Mouse (Mus musculus) MEL (cell line): ENCODE measurements at regions not wholly inside any gene's neighbourhood (a gene's known extent, or its start where the extent isn't known, plus 50 kb on each side); places are given as distances from the start of the nearest gene placed in this dataset.

Experiments used
- DNase-seq: peaks from one replicate; pipeline ENCODE4 v3.0.0; 2011; ENCODE audit warnings: low read depth, low spot score
- H3K27ac ChIP-seq: 2 replicates; pipeline ENCODE4 v1.5.1; 2012; ENCODE audit warnings: low read depth, mild to moderate bottlenecking, control low read depth, low read length, moderate library complexity; ENCODE audit not compliant: control insufficient read depth
- H3K27me3 ChIP-seq, 2 experiments: fragments of 150-350 bp in 1 of 2; sonication (generic) in 1 of 2; 2 replicates each; pipeline ENCODE4 v1.6.1; 2012; ENCODE audit warnings: low read length in 2 of 2, mild to moderate bottlenecking in 2 of 2, improper control_type of control experiment in 1 of 2, moderate library complexity in 1 of 2; ENCODE audit not compliant: insufficient read depth in 2 of 2, control insufficient read depth in 1 of 2
- H3K36me3 ChIP-seq, 2 experiments: 2 replicates each; pipeline ENCODE4 v1.6.1; 2012 to 2014; ENCODE audit warnings: low read length in 2 of 2, improper control_type of control experiment in 1 of 2, inconsistent platforms in 1 of 2, mild to moderate bottlenecking in 1 of 2; ENCODE audit not compliant: insufficient read depth in 2 of 2, control insufficient read depth in 1 of 2
- H3K4me1 ChIP-seq, 2 experiments: fragments of 150-350 bp in 1 of 2; sonication (generic) in 1 of 2; 2 replicates each; pipeline ENCODE4 v1.6.1; 2012; ENCODE audit warnings: low read length in 2 of 2, improper control_type of control experiment in 1 of 2, mild to moderate bottlenecking in 1 of 2; ENCODE audit not compliant: insufficient read depth in 2 of 2, control insufficient read depth in 1 of 2
- H3K4me3 ChIP-seq, 2 experiments: fragments of 150-350 bp in 1 of 2; sonication (generic) in 1 of 2; 2 replicates each; pipeline ENCODE4 v1.5.1; 2012; ENCODE audit warnings: low read depth in 2 of 2, low read length in 2 of 2, mild to moderate bottlenecking in 2 of 2, moderate library complexity in 2 of 2, control low read depth in 1 of 2, improper control_type of control experiment in 1 of 2; ENCODE audit not compliant: control insufficient read depth in 1 of 2, insufficient read depth in 1 of 2
- H3K79me2 ChIP-seq: 2 replicates; pipeline ENCODE4 v1.6.1; 2012; ENCODE audit warnings: mild to moderate bottlenecking, low read length, moderate library complexity; ENCODE audit not compliant: control insufficient read depth, poor library complexity, insufficient read depth
- H3K9ac ChIP-seq: 2 replicates; pipeline ENCODE4 v1.6.1; 2012; ENCODE audit warnings: low read depth, mild to moderate bottlenecking, control low read depth, low read length, moderate library complexity; ENCODE audit not compliant: control insufficient read depth, poor library complexity, severe bottlenecking
- H3K9me3 ChIP-seq: fragments of 150-350 bp; sonication (generic); replicated peaks from 2 replicates; pipeline ENCODE4 v1.6.1; 2012; ENCODE audit warnings: mild to moderate bottlenecking, low read length, improper control_type of control experiment, moderate library complexity; ENCODE audit not compliant: insufficient read depth
- BHLHE40 ChIP-seq: IDR thresholded peaks from 2 replicates; pipeline ENCODE4 v1.6.1; 2012; ENCODE audit warnings: low read depth, mild to moderate bottlenecking, inconsistent platforms, low read length, improper control_type of control experiment, borderline replicate concordance
- CHD2 ChIP-seq: IDR thresholded peaks from 2 replicates; pipeline ENCODE4 v1.6.1; 2011; ENCODE audit warnings: low read length, improper control_type of control experiment
- CTCF ChIP-seq, 3 experiments: IDR thresholded peaks in 2 of 3; conservative IDR thresholded peaks in 1 of 3; 2 replicates each; pipeline ENCODE4 v1.5.1; 2011 to 2012; ENCODE audit warnings: low read length in 3 of 3, low read depth in 2 of 3, mild to moderate bottlenecking in 2 of 3, improper control_type of control experiment in 1 of 3, inconsistent platforms in 1 of 3, mixed read lengths in 1 of 3, moderate library complexity in 1 of 3; ENCODE audit not compliant: control insufficient read depth in 1 of 3, insufficient read depth in 1 of 3, poor library complexity in 1 of 3, severe bottlenecking in 1 of 3
- ELF1 ChIP-seq: IDR thresholded peaks from 2 replicates; pipeline ENCODE4 v1.6.1; 2014; ENCODE audit warnings: low read depth, mild to moderate bottlenecking, inconsistent platforms, low read length, improper control_type of control experiment, moderate library complexity
- GABPA ChIP-seq: IDR thresholded peaks from 2 replicates; pipeline ENCODE4 v1.6.1; 2012; ENCODE audit warnings: low read depth, mild to moderate bottlenecking, inconsistent platforms, low read length, improper control_type of control experiment, moderate library complexity
- HCFC1 ChIP-seq: IDR thresholded peaks from 2 replicates; pipeline ENCODE4 v1.6.1; 2012; ENCODE audit warnings: low read depth, mild to moderate bottlenecking, inconsistent platforms, low read length, improper control_type of control experiment, moderate library complexity
- KAT2A ChIP-seq: conservative IDR thresholded peaks from 2 replicates; pipeline ENCODE4 v1.6.1; 2012; ENCODE audit warnings: low read depth, low read length, improper control_type of control experiment, inconsistent platforms
- MAZ ChIP-seq: IDR thresholded peaks from 2 replicates; pipeline ENCODE4 v1.6.1; 2012; ENCODE audit warnings: low read depth, mild to moderate bottlenecking, inconsistent platforms, low read length, improper control_type of control experiment
- MEF2A ChIP-seq: IDR thresholded peaks from 2 replicates; pipeline ENCODE4 v1.6.1; 2014; ENCODE audit warnings: low read depth, mild to moderate bottlenecking, inconsistent platforms, low read length, improper control_type of control experiment; ENCODE audit not compliant: poor library complexity, insufficient replicate concordance, severe bottlenecking; ENCODE audit errors: extremely low read depth
- MXI1 ChIP-seq: IDR thresholded peaks from 2 replicates; pipeline ENCODE4 v1.6.1; 2011; ENCODE audit warnings: mild to moderate bottlenecking, low read depth, low read length, improper control_type of control experiment
- MYB ChIP-seq: IDR thresholded peaks from 2 replicates; pipeline ENCODE4 v1.6.1; 2011; ENCODE audit warnings: mild to moderate bottlenecking, low read depth, low read length, improper control_type of control experiment
- NELFE ChIP-seq: IDR thresholded peaks from 2 replicates; pipeline ENCODE4 v1.6.1; 2011; ENCODE audit warnings: low read depth, low read length, improper control_type of control experiment
- NRF1 ChIP-seq: IDR thresholded peaks from 2 replicates; pipeline ENCODE4 v1.6.1; 2014; ENCODE audit warnings: low read depth, mild to moderate bottlenecking, inconsistent platforms, low read length, improper control_type of control experiment, moderate library complexity; ENCODE audit not compliant: poor library complexity, insufficient read depth, severe bottlenecking
- POLR2A ChIP-seq, 2 experiments: IDR thresholded peaks; 2 replicates each; pipeline ENCODE4 v1.6.1; 2011 to 2012; ENCODE audit warnings: low read length in 2 of 2, mild to moderate bottlenecking in 2 of 2, control low read depth in 1 of 2, improper control_type of control experiment in 1 of 2, low read depth in 1 of 2, moderate library complexity in 1 of 2; ENCODE audit not compliant: control insufficient read depth in 1 of 2, insufficient read depth in 1 of 2, poor library complexity in 1 of 2
- POLR2AphosphoS2 ChIP-seq: IDR thresholded peaks from 2 replicates; pipeline ENCODE4 v1.6.1; 2011; ENCODE audit warnings: low read length, improper control_type of control experiment
- RAD21 ChIP-seq: IDR thresholded peaks from 2 replicates; pipeline ENCODE4 v1.6.1; 2011; ENCODE audit warnings: mild to moderate bottlenecking, low read depth, low read length, improper control_type of control experiment
- RCOR1 ChIP-seq: IDR thresholded peaks from 2 replicates; pipeline ENCODE4 v1.6.1; 2012; ENCODE audit warnings: low read depth, mild to moderate bottlenecking, inconsistent platforms, low read length, improper control_type of control experiment
- TCF12 ChIP-seq: IDR thresholded peaks from 2 replicates; pipeline ENCODE4 v1.6.1; 2014; ENCODE audit warnings: low read depth, mild to moderate bottlenecking, inconsistent platforms, low read length, improper control_type of control experiment, moderate library complexity
- UBTF ChIP-seq: IDR thresholded peaks from 2 replicates; pipeline ENCODE4 v1.6.1; 2012; ENCODE audit warnings: low read depth, mild to moderate bottlenecking, inconsistent platforms, low read length, improper control_type of control experiment, moderate library complexity, borderline replicate concordance; ENCODE audit not compliant: insufficient read depth
- USF2 ChIP-seq, 2 experiments: IDR thresholded peaks; 2 replicates each; pipeline ENCODE4 v1.6.1; 2011 to 2012; ENCODE audit warnings: improper control_type of control experiment in 2 of 2, low read length in 2 of 2, borderline replicate concordance in 1 of 2, inconsistent platforms in 1 of 2, low read depth in 1 of 2, mild to moderate bottlenecking in 1 of 2; ENCODE audit not compliant: insufficient read depth in 1 of 2

- Histone ChIP-seq H3K9me3 (no peaks in the 10 kb centered on the region), H3K27ac (no peak overlapping the region), H3K36me3 (no peaks in the 10 kb centered on the region), H3K79me2 (no peaks in the 10 kb centered on the region), H3K9ac (no peak overlapping the region), H3K27me3 (no peaks in the 10 kb centered on the region; a peak in 1 of 4 replicates), H3K4me3 (no peak overlapping the region), H3K4me1 (no peaks in the 10 kb centered on the region)
- TF ChIP-seq CHD2 = no peak
- DNase-seq = no peak
Measured at GRCm38 (mm10) chr3:34441792-34442191, 208.4 kb upstream of the Sox2 start.

- no peaks in the 10 kb centered on the region for H3K9me3 ChIP-seq
Measured at GRCm38 (mm10) chr3:34441266-34441665, 208.9 kb upstream of the Sox2 start.

GRCm38 (mm10) chr3:34434901-34435300 lies 215.3 kb upstream of the Sox2 start:
- Histone ChIP-seq H3K4me3 (no peak overlapping the region), H3K9ac (no peak overlapping the region), H3K9me3 (no peaks in the 10 kb centered on the region), H3K27ac (no peak overlapping the region), H3K79me2 (no peaks in the 10 kb centered on the region), H3K4me1 (no peaks in the 10 kb centered on the region), H3K36me3 (peaks cover 0 to under 1% of the 10 kb centered on the region in 2 experiments; a peak in 1 of 4 replicates), H3K27me3 (no peaks in the 10 kb centered on the region; a peak in 1 of 4 replicates)
- no peak for DNase-seq
- TF ChIP-seq MYB (no peak), RCOR1 (no peak), NELFE (no peak), BHLHE40 (no peak), RAD21 (no peak), POLR2A (IDR thresholded peaks at IDR 0.05; ENCODE audit: control insufficient read depth in 1 of 2, insufficient read depth in 1 of 2, low read depth in 1 of 2, low read length in 2 of 2, poor library complexity in 1 of 2) (no peak), MAZ (no peak), KAT2A (no peak), UBTF (no peak), MEF2A (no peak), POLR2AphosphoS2 (no peak), USF2 (IDR thresholded peaks at IDR 0.05; ENCODE audit: borderline replicate concordance in 1 of 2, insufficient read depth in 1 of 2, low read depth in 1 of 2, low read length in 2 of 2) (no peak)

More at GRCm38 (mm10) chr3:34441266-34441665, 208.9 kb upstream of the Sox2 start:
- H3K27me3 ChIP-seq = no peaks in the 10 kb centered on the region; a peak in 1 of 4 replicates
- no peak overlapping the region for H3K27ac ChIP-seq
- no peaks in the 10 kb centered on the region for H3K79me2 ChIP-seq
- no peak overlapping the region for H3K9ac ChIP-seq
- no peaks in the 10 kb centered on the region for H3K4me1 ChIP-seq
- H3K4me3 ChIP-seq = no peak overlapping the region
- DNase-seq = no peak
- no peaks in the 10 kb centered on the region for H3K36me3 ChIP-seq
- TF ChIP-seq MXI1 (no peak), MYB (no peak), CTCF (IDR thresholded peaks at IDR 0.05 in 2 of 3, conservative IDR thresholded peaks at IDR 0.05 in 1 of 3; ENCODE audit: control insufficient read depth in 1 of 3, insufficient read depth in 1 of 3, low read depth in 2 of 3, low read length in 3 of 3, poor library complexity in 1 of 3, severe bottlenecking in 1 of 3) (no peak), RCOR1 (no peak), TCF12 (no peak), RAD21 (no peak), MAZ (no peak), POLR2AphosphoS2 (no peak), NRF1 (no peak), HCFC1 (no peak), GABPA (no peak), ELF1 (no peak)
- TF ChIP-seq, all 39 proteins: peak for 0
